Mouse (Mus musculus) adrenal gland, postnatal 25 days (tissue): ENCODE data around the gene Clpb. TPM values are rescaled to one million over a fixed set of nuclear protein-coding genes. Genes with fewer than 3 reads are reported as not detected.

ENCODE experiments used
- DNase-seq: peaks from one replicate; pipeline ENCODE4 v3.0.0; 2021; ENCODE audit warnings: mixed read lengths
- total RNA-seq: library from RNA; stranded (reverse); gene quantifications from 2 replicates; pipeline ENCODE4 v1.2.3, GENCODE M21; 2021

Clpb gene
- total RNA-seq, 1 experiment from 2014 or later = 68.3 TPM

- DNase-seq = no peak
Observed at GRCm38 (mm10) chr7:101732096-101732495, 68.7 kb downstream of the Clpb start.

DNA sequence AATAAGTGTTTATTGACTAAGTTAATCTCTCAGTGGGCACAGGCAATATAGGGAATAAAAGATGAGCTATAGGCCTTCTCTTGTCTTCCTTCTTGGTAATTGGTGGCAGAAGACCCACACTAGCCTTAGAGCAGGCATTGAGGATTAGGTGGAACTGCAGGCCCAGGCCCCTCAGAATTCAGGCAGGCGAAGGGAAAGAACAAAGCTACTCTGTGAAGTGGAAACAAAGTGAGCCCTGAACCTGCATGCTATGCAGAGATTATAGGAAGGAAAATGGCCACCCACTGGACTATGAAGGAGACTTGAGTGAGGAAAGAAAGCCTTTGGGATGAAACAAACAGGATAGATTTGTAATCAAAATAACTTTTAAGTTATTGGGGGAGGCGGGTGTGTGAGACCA is 69.6 kb downstream of the Clpb start:
- no peak for DNase-seq

DNA sequence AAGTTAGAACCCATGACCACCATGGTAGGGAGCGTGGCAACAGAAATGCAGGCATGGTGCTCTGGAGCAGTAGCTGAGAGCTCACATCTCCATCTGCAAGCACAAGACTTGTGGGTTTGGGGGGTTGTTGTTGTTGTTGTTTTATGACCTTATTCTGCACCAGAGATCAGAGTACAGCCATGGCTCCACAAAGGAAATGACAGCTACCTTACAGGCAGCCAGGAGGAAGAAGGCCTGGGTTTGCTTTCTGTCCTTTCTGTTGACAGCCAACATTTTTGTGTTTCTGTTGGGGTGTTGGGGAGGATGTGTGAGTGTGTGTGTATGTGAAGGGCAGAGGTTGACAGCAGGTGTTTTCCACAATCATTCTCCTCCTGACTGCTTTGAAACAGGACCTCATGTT is 71.9 kb downstream of the Clpb start:
- DNase-seq = no peak

DNA sequence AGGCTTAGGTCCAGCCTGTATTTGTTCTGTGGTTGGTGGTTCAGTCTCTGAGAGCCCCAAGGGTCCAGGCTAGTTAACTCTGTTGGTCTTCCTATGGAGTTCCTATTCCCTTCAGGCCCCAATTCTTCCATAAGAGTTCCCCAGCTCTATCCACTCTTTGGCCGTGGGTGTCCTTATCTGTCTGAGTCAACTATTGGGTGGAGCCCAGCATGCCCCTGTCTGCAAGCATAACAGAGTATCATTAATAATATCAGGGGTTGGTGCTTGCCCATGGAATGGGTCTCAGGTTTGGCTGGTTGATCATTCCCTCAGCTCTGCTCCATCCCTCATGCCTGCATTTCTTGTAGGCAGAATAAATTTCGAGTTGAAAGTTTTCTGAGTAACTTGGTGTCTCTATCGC is 74.3 kb downstream of the Clpb start:
- no peak for DNase-seq

DNA sequence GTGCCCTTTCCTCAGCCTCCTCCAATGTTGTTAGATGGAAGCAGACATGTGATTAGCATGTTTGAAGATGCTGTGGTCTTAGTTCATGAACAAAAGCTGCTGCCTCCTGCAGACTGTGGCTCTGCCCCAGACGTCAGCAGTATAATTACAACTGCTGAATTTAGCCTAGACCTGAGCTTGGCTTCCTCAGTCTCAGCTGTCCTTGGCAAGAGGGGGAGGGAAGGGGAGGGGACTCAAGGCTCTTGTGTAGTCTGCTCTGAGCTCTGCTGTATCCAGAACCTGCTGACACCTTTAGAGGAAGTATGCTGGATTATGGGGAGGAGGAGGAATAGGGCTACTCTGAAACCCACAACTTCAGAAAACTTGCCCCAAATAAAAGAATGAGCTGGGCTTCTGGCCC is 76.2 kb downstream of the Clpb start:
- no peak for DNase-seq

GRCm38 (mm10) chr7:101743487-101743886 is 80.1 kb downstream of the Clpb start:
- no peak for DNase-seq

DNA sequence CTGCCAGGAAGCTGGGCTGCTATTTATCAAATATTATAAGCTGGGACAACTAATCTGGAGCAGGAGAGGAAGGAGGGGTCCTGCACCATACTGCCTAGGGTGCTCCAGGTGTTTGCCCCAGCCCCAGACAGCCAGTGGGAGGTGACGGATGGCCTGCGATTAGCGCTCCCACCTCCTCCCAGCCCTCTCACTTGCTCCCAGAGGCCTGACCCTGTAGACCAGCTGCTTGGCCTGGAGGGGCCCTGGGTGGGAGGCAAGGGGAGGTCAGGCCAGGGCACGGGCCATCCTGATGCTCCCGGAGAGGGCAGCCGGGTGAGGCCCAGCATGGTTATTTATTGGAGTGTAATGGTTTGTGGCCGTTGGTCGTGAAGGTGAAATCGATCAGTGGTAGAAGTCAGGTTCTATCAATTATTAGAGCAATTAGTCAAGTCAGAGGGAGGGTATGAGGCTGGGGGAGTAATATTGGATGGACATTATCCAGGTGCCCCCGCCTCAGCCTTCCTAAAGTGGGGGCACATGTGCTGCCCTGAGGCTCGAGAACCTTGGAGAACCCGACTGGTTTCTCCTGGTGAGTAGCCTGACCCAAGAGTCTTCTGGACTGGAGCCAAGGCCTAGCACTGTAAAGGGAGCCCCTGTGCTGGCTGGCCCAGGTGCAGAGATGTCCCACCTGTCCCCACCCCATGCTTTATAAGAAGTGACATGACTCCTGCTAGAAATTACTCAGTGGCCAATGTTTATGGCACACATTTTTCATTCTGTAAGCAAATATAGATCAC is 83.3 kb downstream of the Clpb start:
- DNase-seq = no peak

- DNase-seq = no peak
Observed at GRCm38 (mm10) chr7:101750268-101750667, 86.8 kb downstream of the Clpb start.

DNA sequence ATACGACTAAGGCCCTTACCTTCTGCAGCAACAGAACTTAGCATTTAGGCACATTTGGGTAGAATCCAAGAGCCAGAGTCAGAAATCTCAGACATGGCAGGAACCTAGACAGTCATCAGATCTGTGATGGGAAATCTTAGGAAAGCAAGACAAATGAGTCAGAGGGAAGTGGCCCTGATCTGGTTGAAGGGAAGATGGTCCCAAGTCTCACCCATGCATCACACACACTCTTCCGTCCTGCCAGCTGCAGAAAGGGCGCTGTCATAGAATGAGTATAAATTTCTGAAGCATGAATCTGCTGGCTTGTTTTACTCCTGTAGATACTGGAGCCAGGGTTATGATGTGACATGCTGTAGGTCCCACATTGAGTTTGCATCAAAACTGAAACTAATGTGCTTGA is 88.9 kb downstream of the Clpb start:
- no peak for DNase-seq

DNA sequence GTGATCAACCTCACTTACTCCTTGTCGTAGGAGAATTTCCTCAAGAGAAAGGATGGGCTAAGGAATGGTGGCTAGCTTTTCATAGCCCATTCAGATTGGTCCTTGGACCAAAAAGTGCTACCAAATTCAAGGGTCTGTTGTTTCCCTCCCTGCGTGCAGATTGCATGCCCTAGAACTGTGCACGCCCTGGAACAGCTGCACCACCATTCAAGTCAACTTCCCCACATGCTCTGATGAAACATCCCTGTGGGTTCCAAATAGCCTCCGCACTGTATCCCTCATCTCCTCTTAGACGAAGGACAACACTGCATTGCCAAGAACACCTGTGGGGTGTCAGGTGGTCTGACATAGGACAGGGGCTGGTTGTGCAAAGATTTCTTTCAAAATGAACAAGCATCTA is 90.1 kb downstream of the Clpb start:
- DNase-seq = no peak

- DNase-seq = no peak
Observed at GRCm38 (mm10) chr7:101754416-101754815, 91.0 kb downstream of the Clpb start.

GRCm38 (mm10) chr7:101755301-101755700 is 91.9 kb downstream of the Clpb start:
- DNase-seq = peak; percentile 38

GRCm38 (mm10) chr7:101761899-101762780 is 98.7 kb downstream of the Clpb start:
- peak; percentile 28 for DNase-seq

GRCm38 (mm10) chr7:101767335-101767907 is 104.0 kb downstream of the Clpb start:
- no peak for DNase-seq

- no peak for DNase-seq
Observed at GRCm38 (mm10) chr7:101770051-101770450, 106.6 kb downstream of the Clpb start.

- DNase-seq = no peak
Observed at GRCm38 (mm10) chr7:101771604-101772003, 108.2 kb downstream of the Clpb start.

DNA sequence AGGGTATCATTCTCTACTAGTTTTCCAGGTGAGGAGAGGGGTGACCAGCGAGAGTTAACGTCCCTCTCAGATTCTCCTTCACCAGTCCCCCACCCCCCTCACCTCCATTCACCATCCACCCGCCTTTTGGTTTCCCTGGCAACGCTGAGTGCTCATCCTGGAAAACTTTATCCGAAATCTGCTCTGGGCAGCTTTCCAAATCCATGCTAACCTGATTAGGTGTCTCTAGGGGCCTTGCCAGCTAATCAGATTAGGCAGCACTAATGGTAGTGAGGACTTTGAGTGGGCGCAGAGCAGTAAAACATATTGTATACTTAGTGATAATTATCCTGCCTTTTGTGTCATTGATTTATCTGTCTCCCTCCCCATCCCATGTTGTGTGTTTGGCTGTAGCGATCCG is 109.3 kb downstream of the Clpb start:
- DNase-seq = no peak

DNA sequence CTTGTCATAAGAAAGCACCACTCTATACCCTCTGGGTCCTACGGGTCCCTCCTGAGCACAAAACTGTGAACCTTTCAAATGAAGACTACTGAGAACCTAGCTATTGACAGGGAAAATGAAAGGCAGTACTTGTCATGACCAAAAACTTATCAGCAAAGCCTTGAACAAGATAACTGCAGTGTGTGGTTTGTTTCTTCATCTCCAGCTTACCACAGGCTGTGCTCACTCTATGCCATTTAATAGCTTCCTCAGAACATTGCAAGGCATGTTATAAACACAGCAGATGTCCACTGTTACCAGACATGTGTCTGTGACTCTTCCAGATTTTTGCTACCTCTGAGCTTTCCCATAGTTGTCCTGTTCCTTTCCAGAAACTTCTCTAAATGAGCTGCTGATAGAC is 113.6 kb downstream of the Clpb start:
- DNase-seq = no peak

- DNase-seq = peak; percentile 47
Observed at GRCm38 (mm10) chr7:101817861-101818401, 154.5 kb downstream of the Clpb start, which contains the start of gene Phox2a. Gene Phox2a, plus strand, starts transcription at chr7:101818313.

- DNase-seq = no peak
Observed at GRCm38 (mm10) chr7:101820295-101821030, 157.0 kb downstream of the Clpb start.

GRCm38 (mm10) chr7:101821571-101822501 is 158.4 kb downstream of the Clpb start:
- peak; percentile 59 for DNase-seq
